Mouse (Mus musculus): ENCODE measurements at regions not wholly inside any gene's neighbourhood (a gene's known extent, or its start where the extent isn't known, plus 50 kb on each side); places are given as distances from the start of the nearest gene placed in this dataset.

DNA sequence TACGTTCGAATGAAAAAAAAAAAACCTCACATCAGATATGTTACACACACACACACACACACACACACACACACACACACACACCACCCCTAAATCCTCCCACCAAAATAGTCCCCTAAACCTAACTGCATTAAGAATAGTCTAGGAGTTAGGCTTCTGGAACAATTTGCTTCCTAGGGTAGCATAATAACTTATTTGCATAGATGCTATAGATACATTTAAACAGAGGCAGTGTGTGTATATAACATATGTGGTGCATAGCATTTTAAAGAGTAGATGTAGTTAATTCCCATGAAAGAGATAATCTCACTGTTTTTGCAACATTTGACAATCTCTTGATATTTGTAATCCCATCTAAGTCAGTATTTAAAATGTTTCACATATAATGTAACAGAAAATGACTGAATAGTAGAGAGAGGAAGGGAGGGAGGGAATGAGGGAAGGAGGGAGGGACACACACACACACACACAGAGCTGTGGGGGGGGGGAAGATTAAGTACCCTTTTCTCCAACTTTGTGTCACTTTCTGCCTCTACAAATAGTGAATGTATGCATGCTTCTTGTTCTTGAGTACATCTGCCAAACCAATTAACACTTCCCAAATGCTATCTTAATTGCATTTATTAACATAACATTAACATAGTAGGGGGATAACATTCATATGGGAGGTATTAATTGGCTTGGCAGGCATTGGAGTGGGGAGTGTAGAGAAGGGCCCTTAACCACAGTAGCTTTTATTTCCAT is 127.7 kb upstream of the Tle1 start:
- H3K9me3 ChIP-seq (ENCODE audit: control insufficient read depth, low read length), result no peaks in the 10 kb centered on the region
- 89% methylated on average over 2 of the region's 2 CpGs for WGBS
- H3K27ac ChIP-seq (ENCODE audit: low read depth, low read length), result no peak overlapping the region
- H3K4me2 ChIP-seq (replicated peaks; ENCODE audit: low read depth, low read length), result no peak overlapping the region
- H3K4me1 ChIP-seq (ENCODE audit: control insufficient read depth, insufficient read depth, low read length), result no peaks in the 10 kb centered on the region
- no peak overlapping the region for H3K9ac ChIP-seq (ENCODE audit: low read depth, low read length)
- H3K4me3 ChIP-seq (ENCODE audit: low read length), result no peak overlapping the region
- no peak for ATAC-seq (ENCODE audit: low FRiP score, low TSS enrichment)
- H3K36me3 ChIP-seq (ENCODE audit: control insufficient read depth, insufficient read depth, low read length), result no peaks in the 10 kb centered on the region
- no peaks in the 10 kb centered on the region for H3K27me3 ChIP-seq (ENCODE audit: control insufficient read depth, insufficient read depth, low read length)

DNA sequence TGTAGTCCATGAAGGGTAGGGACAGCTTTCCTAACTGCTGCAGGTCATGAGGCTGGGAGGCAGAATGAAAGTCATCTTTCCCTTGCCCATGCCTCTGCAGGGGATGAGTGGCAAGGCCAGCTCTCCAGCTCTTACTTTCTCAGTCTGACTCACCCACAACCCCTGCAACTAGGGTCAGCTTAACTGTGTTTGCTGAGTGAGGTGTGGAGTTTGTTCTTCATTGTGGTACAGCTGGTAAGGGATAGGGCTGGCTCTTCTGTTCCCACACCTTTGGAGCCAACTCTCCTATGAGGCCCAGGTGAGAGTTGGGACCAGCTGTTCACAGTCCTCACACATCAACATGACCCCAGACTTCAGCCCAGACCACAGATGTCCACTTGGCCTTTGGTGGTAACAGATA is 124.2 kb upstream of the Tle1 start:
- ATAC-seq (ENCODE audit: low FRiP score, low TSS enrichment), result no peak
- no peaks in the 10 kb centered on the region for H3K27me3 ChIP-seq (ENCODE audit: control insufficient read depth, insufficient read depth, low read length)

DNA sequence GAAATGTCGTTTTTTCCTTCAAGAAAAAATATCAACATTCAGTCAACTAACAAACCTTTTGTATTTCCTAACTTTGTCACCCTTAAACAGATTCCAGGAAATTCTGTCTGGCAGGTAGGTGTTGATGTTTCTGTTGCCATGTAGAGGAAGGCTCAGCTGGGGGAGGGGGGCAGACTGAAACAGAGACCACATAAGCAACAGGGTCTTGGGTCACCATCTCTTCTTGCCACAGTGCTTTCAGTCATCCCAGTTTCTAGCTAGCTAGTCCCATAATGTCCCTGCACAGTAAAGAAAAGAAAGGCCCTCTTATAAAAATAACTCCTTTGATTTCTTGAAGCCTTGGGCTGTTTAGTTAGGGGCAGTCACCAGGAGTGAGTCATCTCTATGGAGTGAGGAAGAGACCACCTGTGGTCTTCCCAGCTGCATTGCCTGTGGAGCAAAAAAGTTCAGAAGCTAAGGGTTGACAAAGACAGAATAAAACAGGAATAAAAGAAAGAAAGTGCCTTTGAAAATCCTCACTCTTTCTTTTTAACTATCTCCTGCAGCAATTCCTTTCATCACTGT is 84.5 kb upstream of the Tle1 start:
- Histone ChIP-seq H3K9me3 (ENCODE audit: control insufficient read depth, low read length) (no peaks in the 10 kb centered on the region), H3K4me1 (ENCODE audit: control insufficient read depth, insufficient read depth, low read length) (no peaks in the 10 kb centered on the region), H3K4me3 (ENCODE audit: low read length) (no peak overlapping the region), H3K4me2 (replicated peaks; ENCODE audit: low read depth, low read length) (no peak overlapping the region), H3K36me3 (ENCODE audit: control insufficient read depth, insufficient read depth, low read length) (no peaks in the 10 kb centered on the region), H3K27ac (ENCODE audit: low read depth, low read length) (no peak overlapping the region), H3K9ac (ENCODE audit: low read depth, low read length) (no peak overlapping the region), H3K27me3 (ENCODE audit: control insufficient read depth, insufficient read depth, low read length) (no peaks in the 10 kb centered on the region)
- 55% methylated on average over 1 of the region's 1 CpGs for WGBS
- ATAC-seq (ENCODE audit: low FRiP score, low TSS enrichment), result no peak

More for the DNA sequence above, 124.2 kb upstream of the Tle1 start:
- H3K9ac ChIP-seq (ENCODE audit: low read depth, low read length), result no peak overlapping the region
- H3K4me3 ChIP-seq (ENCODE audit: low read length), result no peak overlapping the region
- H3K36me3 ChIP-seq (ENCODE audit: control insufficient read depth, insufficient read depth, low read length), result no peaks in the 10 kb centered on the region
- no peaks in the 10 kb centered on the region for H3K4me1 ChIP-seq (ENCODE audit: control insufficient read depth, insufficient read depth, low read length)
- H3K4me2 ChIP-seq (replicated peaks; ENCODE audit: low read depth, low read length), result no peak overlapping the region
- no peaks in the 10 kb centered on the region for H3K9me3 ChIP-seq (ENCODE audit: control insufficient read depth, low read length)
- no peak overlapping the region for H3K27ac ChIP-seq (ENCODE audit: low read depth, low read length)

DNA sequence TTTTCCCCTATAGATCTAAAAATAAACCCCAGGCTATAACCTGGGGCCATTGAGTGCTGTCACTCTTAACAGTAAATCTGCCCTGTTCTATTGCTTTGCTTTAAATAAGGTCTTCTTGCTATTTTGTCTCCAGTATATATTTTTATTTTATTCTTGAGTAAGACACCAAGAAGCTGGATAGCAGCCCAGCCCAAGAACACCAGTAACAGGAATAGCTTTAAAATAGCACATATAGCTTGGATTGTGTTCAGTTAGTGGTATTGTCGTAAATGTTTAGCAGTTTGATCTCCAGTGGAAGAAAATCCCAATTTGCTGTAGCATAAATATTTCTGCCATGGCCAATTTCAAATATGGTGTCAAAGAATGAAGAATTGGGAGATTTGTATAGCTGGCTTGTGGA is 49.8 kb upstream of the Tle1 start:
- 81% methylated on average over 1 of the region's 1 CpGs for WGBS
- no peaks in the 10 kb centered on the region for H3K36me3 ChIP-seq (ENCODE audit: control insufficient read depth, insufficient read depth, low read length)

More for the DNA sequence above, 49.8 kb upstream of the Tle1 start:
- Histone ChIP-seq H3K27ac (ENCODE audit: low read depth, low read length) (no peak overlapping the region), H3K9me3 (ENCODE audit: control insufficient read depth, low read length) (no peaks in the 10 kb centered on the region), H3K4me2 (replicated peaks; ENCODE audit: low read depth, low read length) (no peak overlapping the region), H3K9ac (ENCODE audit: low read depth, low read length) (no peak overlapping the region), H3K27me3 (ENCODE audit: control insufficient read depth, insufficient read depth, low read length) (no peaks in the 10 kb centered on the region), H3K4me1 (ENCODE audit: control insufficient read depth, insufficient read depth, low read length) (no peaks in the 10 kb centered on the region), H3K4me3 (ENCODE audit: low read length) (no peak overlapping the region)
- no peak for ATAC-seq (ENCODE audit: low FRiP score, low TSS enrichment)

All from kidney, embryonic 14.5 days (tissue).